Mouse (Mus musculus) left cerebral cortex, adult 9 months (tissue): ENCODE results near the gene Itga1.

Source experiments
- DNase-seq, 2 experiments: peaks; one replicate each; pipeline ENCODE4 v3.0.0; 2022; ENCODE audit warnings: low spot score in 2 of 2

Gene Itga1

GRCm38 (mm10) chr13:114992260-114993014 is 109.3 kb downstream of the Itga1 start:
- DNase-seq: peak in 1 of 2 experiments; percentile 6

GRCm38 (mm10) chr13:114987668-114988067 is 114.1 kb downstream of the Itga1 start:
- no peak for DNase-seq

DNA sequence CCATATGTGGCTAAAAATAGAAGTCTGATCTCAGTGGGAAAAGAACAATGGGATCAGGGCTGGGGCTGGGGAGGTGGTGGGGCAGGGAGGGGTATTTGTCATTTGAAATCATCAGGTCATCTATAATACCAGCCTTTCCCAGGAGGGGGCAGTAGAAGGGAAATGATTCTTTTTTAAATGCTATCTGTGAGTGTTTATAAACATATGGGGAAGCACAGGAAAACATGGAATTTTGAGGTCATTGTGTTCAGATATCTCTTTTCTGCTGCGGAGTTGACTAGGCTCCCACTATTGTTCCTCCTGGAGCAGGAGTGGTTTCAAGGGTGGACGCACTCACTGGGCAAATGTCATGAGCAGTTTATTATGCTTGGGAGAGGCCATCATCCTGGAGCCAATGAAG is 114.6 kb downstream of the Itga1 start:
- DNase-seq: peak in 1 of 2 experiments; percentile 13

- no peak for DNase-seq
Measured at GRCm38 (mm10) chr13:114984658-114985057, 117.1 kb downstream of the Itga1 start.

GRCm38 (mm10) chr13:114983116-114983515 is 118.6 kb downstream of the Itga1 start:
- no peak for DNase-seq

GRCm38 (mm10) chr13:114980831-114981419 is 120.8 kb downstream of the Itga1 start:
- DNase-seq: no peak

GRCm38 (mm10) chr13:114974484-114975042 is 127.2 kb downstream of the Itga1 start:
- no peak for DNase-seq

GRCm38 (mm10) chr13:114971905-114972304 is 129.9 kb downstream of the Itga1 start:
- no peak for DNase-seq

- DNase-seq: peak; percentile 15 to 89
Measured at GRCm38 (mm10) chr13:114964233-114964632, 137.5 kb downstream of the Itga1 start.

DNA sequence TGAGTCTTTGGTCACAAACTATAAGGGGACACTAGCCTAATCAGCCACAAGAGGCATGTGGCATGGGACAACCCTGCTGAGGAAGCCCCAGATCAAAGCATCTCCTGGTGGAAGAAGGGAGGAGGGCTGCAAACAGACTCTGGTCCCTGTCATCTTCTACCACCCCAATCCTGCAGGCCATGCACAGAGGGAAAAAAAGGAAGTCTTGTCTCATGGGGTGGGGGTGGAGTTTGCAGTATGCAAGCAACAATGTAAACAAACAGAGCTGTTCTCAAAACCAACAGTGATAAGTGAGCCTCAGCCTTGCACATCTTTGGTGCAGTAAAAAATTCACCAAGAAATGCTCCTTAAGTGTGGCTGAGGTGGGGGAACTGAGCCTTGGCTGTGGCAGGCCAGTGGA is 147.2 kb downstream of the Itga1 start:
- no peak for DNase-seq

DNA sequence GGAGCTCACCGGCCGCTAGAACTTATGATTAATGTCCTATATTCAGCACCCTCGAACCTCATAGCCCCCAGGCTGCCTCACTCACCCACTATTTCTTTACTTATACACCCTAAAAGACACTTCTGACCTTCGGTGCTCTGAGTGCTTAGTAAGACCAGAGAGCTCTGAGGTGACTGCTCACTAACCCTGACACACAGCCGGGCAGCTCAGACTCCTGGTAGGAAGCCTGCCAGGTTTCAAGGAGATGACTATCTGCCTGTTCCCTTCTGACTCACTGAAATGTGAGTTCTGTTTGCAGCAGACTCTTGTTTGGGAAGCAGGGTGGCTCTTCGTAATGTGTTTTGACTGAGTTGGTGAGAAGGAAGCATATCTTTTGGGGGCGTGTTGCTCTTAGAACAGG is 168.2 kb downstream of the Itga1 start:
- DNase-seq: no peak

DNA sequence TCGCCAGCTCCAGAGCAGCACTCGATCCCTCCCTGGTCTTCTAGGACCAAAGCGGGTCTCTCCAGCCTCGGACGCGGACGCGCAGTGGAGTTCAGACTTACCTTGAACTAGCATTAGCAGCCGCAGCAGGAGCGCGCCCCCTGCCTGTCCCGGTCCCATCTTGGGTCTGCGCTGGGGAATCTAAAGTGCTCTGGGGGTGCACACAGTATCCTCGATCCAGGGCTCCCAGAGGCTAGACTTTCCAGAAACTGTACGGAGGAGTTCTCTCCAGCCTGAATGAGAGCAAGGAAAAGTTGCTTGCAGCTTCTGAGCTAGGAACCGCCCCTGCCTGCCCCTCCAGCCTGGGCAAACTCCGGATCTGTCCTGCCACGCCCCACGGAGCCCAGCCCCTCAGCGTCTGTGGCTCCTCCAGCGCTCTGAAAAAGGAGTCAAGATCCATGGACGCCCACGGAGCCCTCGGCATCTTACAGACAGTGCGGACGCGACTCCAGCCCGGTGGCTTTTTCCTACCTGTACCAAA is 169.9 kb downstream of the Itga1 start, which contains the start of gene Itga2:
Itga2 (minus strand) TSS at position 326 of the 520 bp plus-strand sequence.
- DNase-seq: peak in 1 of 2 experiments; percentile 9

DNA sequence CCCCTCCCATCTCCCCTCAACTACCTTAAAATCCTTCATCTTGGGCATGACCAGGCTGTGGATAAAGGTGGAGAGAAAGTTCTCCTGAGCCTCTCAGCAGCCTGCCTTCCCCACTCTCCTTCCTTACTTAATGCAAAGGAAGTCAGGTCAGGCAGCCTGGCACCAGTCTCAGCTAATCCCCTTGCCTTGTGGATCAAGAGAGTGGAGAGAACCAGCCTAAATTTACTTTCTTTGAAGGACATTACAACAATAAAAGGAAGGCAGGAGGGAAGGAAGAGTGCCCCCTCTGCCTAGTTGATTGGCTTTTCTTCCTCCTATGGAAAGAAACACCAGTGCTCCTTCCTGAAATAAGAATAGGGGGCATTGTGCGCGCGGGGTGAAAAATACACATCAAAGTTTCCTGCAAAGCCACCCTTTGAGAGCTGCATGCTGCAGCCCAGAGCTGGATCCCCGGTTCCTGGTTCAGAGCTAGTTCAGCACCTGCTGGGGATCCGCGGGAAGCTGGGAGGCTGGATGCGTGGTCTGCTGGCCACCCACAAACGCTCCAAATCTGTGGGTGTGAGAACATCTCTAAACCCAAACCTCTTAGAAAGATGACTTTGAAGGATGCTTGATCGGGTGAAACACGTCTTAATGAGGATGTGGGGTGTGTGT is 170.6 kb downstream of the Itga1 start:
- no peak for DNase-seq

DNA sequence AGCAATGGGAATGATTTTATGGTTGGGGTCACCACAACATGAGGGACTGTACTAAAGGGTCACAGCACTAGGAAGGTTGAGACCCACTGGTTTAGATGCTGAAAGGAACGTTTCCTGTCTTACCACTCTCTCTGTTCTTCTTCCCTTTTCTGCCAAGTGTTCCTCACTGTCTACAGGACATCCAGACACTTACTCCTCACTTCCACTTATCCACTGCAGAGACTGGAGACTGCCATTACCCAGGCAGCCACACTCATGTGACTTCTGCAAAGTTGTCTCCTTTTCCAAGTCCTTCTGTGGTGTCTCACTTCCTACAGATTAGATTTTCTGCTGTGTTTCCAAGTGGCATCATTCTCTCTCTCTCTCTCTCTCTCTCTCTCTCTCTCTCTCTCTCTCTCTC is 177.0 kb downstream of the Itga1 start:
- DNase-seq: no peak

DNA sequence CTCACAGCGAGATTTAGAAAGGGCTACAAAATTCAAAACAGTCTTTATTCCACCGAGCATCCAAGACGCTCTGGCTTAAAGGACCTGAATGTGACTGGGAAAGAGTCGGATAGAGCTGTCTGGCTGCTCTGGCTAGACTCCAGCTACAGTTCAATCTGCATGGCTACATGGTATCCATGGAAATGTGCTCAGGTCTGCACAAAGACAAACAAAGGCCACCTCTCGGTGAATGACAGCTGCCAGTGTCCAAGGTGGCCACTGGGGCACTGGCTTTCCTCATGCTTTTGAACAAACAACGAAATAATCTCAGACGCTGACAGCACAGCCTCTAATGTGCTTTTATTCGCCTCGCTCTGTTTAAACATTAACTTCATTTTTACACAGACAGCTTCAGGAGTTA is 178.4 kb downstream of the Itga1 start:
- no peak for DNase-seq

DNA sequence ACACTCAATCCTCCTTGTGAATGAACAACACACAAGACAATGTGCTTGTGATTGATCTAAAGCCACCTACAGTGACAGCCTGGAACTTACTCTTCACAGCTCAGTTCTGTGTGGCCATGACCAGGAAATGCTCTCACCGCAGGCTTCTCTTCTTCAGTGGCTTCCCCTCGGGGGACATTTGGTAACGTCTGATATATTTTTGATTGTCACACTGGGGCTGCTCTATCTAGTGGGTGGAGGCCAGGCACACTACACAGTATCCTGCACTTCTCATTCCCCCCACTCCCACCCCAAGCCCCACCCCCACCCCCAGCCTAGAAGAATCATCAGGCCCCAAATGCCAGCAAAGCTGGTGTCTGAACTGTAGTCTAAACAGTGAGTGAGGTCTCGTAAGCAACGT is 186.0 kb downstream of the Itga1 start:
- DNase-seq: no peak

DNA sequence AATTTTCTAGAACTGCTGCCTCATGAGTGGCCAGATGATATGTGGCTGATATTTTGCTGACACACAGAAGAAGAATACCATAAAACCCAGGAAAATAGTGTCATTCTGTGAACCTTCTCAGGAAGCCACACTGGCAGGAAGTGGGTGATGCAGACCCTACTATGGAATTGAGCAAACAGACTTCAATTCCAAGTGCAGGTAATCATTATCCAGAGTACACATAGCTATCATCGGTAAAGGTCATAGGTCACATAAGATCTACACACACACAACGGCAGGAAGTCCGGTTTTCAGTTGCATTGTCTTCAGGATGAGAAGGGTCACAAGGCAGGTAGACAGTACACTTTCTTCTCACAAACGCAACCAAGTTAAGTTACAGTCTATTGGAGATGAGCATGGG is 186.8 kb downstream of the Itga1 start:
- DNase-seq: no peak

- DNase-seq: no peak
Measured at GRCm38 (mm10) chr13:114914559-114914958, 187.2 kb downstream of the Itga1 start.

DNA sequence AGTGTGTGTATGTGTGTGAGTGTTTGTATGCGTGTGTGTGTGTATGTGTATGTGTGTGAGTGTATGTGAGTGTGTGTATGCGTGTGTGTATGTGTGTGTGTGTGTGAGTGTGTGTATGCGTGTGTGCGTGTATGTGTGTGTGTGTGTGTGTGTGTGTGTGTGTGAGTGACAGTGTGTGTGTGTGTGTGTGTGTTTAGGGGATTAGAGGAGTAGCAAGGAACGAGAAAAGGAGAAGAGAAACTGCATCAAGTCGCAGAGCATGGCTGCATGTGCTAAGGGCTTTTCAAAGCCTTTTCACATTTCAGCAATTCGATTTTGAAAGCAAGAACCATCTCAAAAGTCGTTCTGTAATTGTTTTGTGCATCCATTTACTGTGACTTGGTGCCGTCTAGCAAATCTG is 191.1 kb downstream of the Itga1 start:
- no peak for DNase-seq

- no peak for DNase-seq
Measured at GRCm38 (mm10) chr13:114909514-114909913, 192.2 kb downstream of the Itga1 start.

GRCm38 (mm10) chr13:114907876-114908275 is 193.9 kb downstream of the Itga1 start:
- no peak for DNase-seq
